Mouse (Mus musculus): ENCODE measurements at regions not wholly inside any gene's neighbourhood (a gene's known extent, or its start where the extent isn't known, plus 50 kb on each side); places are given as distances from the start of the nearest gene placed in this dataset.
"Not testable (repeated sequence)": the region's sequence is repeated elsewhere in the genome, so short reads cannot be mapped to it uniquely, and the experiment has no call there.

DNA sequence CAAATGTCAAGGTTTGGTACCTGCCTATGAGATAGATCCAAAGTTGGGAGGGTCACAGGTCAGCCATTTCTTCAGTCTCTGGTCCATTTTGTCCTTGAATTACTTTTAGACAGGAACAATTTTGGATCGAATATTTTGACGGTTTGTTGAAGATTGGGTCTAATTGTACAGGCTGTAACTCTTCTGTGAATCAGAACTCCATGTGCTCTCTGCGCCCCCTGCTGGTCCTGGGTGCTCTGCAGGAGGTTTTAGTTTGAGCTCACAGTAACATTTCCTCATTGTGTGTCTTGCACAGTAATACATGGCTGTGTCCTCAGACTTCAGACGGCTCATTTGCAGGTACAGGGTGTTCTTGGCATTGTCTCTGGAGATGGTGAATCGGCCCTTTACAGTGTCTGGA is 158.1 kb downstream of the Adam6a start:
- H3K4me2 ChIP-seq (ENCODE audit: low read depth, low read length); H3K36me3 ChIP-seq (replicated peaks; ENCODE audit: control insufficient read depth, insufficient read depth, low read length); H3K9me3 ChIP-seq (replicated peaks; ENCODE audit: control insufficient read depth, low read length); H3K27ac ChIP-seq (ENCODE audit: low read depth); H3K9ac ChIP-seq (replicated peaks; ENCODE audit: low read depth, low read length); ATAC-seq (ENCODE audit: insufficient read depth, low read depth); H3K4me1 ChIP-seq (ENCODE audit: control insufficient read depth, insufficient read depth); H3K27me3 ChIP-seq (ENCODE audit: control insufficient read depth, insufficient read depth, low read length); H3K4me3 ChIP-seq (ENCODE audit: low read depth, low read length); DNase-seq (ENCODE audit: low spot score): not testable (repeated sequence)
- WGBS: 46% methylated on average over 5 of the region's 5 CpGs

DNA sequence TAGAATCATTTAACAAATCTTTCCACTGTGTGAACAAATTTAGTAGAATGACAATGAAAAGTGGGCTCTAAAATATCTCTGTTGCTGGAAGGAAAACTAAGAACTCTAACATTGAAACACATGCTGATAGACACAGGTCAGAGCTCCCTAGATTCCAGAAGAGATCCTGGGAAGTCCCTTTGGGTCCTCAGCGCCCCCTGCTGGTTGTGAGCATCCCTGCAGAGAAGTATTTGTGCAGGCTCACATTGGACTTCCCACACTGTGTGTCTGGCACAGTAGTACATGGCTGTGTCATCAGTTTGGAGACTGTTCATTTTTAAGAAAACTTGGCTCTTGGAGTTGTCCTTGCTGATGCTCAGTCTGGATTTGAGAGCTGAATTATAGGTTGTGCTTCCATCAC is 172.7 kb downstream of the Adam6a start:
- H3K36me3 ChIP-seq (replicated peaks; ENCODE audit: control insufficient read depth, insufficient read depth, low read length); H3K9me3 ChIP-seq (replicated peaks; ENCODE audit: control insufficient read depth, low read length); H3K27me3 ChIP-seq (ENCODE audit: control insufficient read depth, insufficient read depth, low read length); H3K27ac ChIP-seq (ENCODE audit: low read depth); ATAC-seq (ENCODE audit: insufficient read depth, low read depth); H3K4me2 ChIP-seq (ENCODE audit: low read depth, low read length); H3K4me1 ChIP-seq (ENCODE audit: control insufficient read depth, insufficient read depth); H3K9ac ChIP-seq (replicated peaks; ENCODE audit: low read depth, low read length); DNase-seq (ENCODE audit: low spot score); H3K4me3 ChIP-seq (ENCODE audit: low read depth, low read length): not testable (repeated sequence)
- 0% methylated on average over 1 of the region's 1 CpGs for whole genome bisulfite sequencing

DNA sequence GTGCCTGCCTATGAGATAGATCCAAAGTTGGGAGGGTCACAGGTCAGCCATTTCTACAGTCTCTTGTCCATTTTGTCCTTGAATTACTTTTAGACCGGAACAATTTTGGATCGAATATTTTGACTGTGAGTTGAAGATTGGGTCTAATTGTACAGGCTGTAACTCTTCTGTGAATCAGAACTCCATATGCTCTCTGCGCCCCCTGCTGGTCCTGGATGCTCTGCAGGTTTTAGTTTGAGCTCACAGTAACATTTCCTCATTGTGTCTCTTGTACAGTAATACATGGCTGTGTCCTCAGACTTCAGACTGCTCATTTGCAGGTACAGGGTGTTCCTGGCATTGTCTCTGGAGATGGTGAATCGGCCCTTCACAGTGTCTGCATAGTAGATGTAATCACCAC is 192.1 kb downstream of the Adam6a start:
- ATAC-seq (ENCODE audit: insufficient read depth, low read depth) (no peak), DNase-seq (ENCODE audit: low spot score) (no peak)
- WGBS: 48% methylated on average over 4 of the region's 4 CpGs
- no peaks in the 10 kb centered on the region for H3K36me3 ChIP-seq (replicated peaks; ENCODE audit: control insufficient read depth, insufficient read depth, low read length)
- no peaks in the 10 kb centered on the region for H3K27me3 ChIP-seq (ENCODE audit: control insufficient read depth, insufficient read depth, low read length)
- TF ChIP-seq EP300 (IDR thresholded peaks at IDR 0.05; ENCODE audit: low read depth): no peak
- peak; percentile 22; the same call in 1 of the 2 replicates for TF ChIP-seq CTCF (IDR thresholded peaks at IDR 0.05; ENCODE audit: low read depth)
- H3K27ac ChIP-seq (ENCODE audit: low read depth): no peak overlapping the region
- H3K4me3 ChIP-seq (ENCODE audit: low read depth, low read length): no peak overlapping the region
- 0 out of 2 replicates have a peak, but pooled peaks cover 4% of the 10 kb centered on the region for H3K9me3 ChIP-seq (replicated peaks; ENCODE audit: control insufficient read depth, low read length)
- H3K4me2 ChIP-seq (ENCODE audit: low read depth, low read length): no peak overlapping the region
- H3K4me1 ChIP-seq (ENCODE audit: control insufficient read depth, insufficient read depth): no peaks in the 10 kb centered on the region
- no peak overlapping the region for H3K9ac ChIP-seq (replicated peaks; ENCODE audit: low read depth, low read length)

DNA sequence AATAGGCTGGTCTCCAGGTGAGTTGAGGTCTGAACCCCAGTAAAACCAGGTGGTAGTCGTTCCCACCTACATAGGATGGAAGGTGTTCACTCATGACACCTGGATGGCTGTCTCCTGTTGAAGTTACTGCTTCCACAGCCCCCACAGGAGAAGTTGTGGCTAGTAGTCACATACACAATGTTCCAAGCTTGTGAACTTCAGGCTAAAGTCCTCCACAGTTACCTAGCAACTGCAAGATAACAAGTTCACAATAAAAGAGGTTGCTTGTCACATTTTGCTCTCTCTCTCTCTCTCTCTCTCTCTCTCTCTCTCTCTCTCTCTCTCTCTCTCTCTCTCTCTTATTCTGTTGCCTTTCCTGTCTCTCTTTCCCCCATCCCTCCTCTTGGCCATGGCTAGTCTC is 202.6 kb downstream of the Adam6a start:
- Histone ChIP-seq H3K4me2 (ENCODE audit: low read depth, low read length) (no peak overlapping the region), H3K36me3 (replicated peaks; ENCODE audit: control insufficient read depth, insufficient read depth, low read length) (no peaks in the 10 kb centered on the region), H3K27ac (ENCODE audit: low read depth) (no peak overlapping the region), H3K27me3 (ENCODE audit: control insufficient read depth, insufficient read depth, low read length) (no peaks in the 10 kb centered on the region), H3K9me3 (replicated peaks; ENCODE audit: control insufficient read depth, low read length) (0 out of 2 replicates have a peak, but pooled peaks cover 6% of the 10 kb centered on the region), H3K4me1 (ENCODE audit: control insufficient read depth, insufficient read depth) (no peaks in the 10 kb centered on the region), H3K4me3 (ENCODE audit: low read depth, low read length) (no peak overlapping the region), H3K9ac (replicated peaks; ENCODE audit: low read depth, low read length) (no peak overlapping the region)
- ATAC-seq (ENCODE audit: insufficient read depth, low read depth) (no peak), DNase-seq (ENCODE audit: low spot score) (no peak)
- TF ChIP-seq CTCF (IDR thresholded peaks at IDR 0.05; ENCODE audit: low read depth): no peak
- no peak for TF ChIP-seq EP300 (IDR thresholded peaks at IDR 0.05; ENCODE audit: low read depth)
- 37% methylated on average over 1 of the region's 1 CpGs for WGBS

DNA sequence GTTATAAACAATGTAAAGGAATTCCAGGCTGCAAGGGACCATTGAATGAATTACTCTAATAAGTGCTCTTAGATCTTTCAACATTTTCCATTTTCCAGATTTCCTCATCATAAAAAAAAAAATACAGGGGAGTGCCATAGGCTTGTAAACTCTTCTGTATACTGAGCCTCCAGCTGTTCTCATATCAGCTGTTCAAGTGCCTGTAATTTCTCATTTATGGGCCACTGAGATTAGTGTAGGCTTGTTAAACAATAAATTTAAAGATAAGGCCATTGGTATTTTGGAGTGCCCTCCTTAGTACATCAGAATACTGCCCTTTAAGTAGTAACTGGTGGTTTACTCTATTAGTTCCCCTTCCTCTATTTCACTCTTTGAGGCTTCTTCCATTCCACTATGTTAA is 204.3 kb downstream of the Adam6a start:
- no peak for ATAC-seq (ENCODE audit: insufficient read depth, low read depth)
- no peak overlapping the region for H3K9ac ChIP-seq (replicated peaks; ENCODE audit: low read depth, low read length)
- H3K27ac ChIP-seq (ENCODE audit: low read depth): no peak overlapping the region
- no peaks in the 10 kb centered on the region for H3K27me3 ChIP-seq (ENCODE audit: control insufficient read depth, insufficient read depth, low read length)
- H3K9me3 ChIP-seq (replicated peaks; ENCODE audit: control insufficient read depth, low read length): 0 out of 2 replicates have a peak, but pooled peaks cover 4% of the 10 kb centered on the region
- no peaks in the 10 kb centered on the region for H3K36me3 ChIP-seq (replicated peaks; ENCODE audit: control insufficient read depth, insufficient read depth, low read length)
- H3K4me3 ChIP-seq (ENCODE audit: low read depth, low read length): no peak overlapping the region
- DNase-seq (ENCODE audit: low spot score): no peak
- no peaks in the 10 kb centered on the region for H3K4me1 ChIP-seq (ENCODE audit: control insufficient read depth, insufficient read depth)
- TF ChIP-seq CTCF (IDR thresholded peaks at IDR 0.05; ENCODE audit: low read depth): no peak
- TF ChIP-seq EP300 (IDR thresholded peaks at IDR 0.05; ENCODE audit: low read depth): no peak
- no peak overlapping the region for H3K4me2 ChIP-seq (ENCODE audit: low read depth, low read length)

DNA sequence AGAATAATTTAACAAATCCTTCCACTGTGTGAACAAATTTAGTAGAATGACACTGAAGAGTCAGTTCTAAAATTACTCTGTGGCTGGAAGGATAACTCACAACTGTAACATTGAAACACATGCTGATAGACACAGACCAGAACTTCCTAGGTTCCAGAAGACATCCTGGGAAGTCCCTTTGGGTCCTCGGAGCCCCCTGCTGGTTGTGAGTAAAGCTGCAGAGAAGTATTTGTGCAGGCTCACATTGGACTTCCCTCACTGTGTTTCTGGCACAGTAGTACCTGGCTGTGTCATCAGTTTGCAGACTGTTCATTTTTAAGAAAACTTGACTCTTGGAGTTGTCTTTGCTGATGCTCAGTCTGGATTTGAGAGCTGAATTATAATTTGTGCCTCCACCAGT is 225.9 kb downstream of the Adam6a start:
- no peak for ATAC-seq (ENCODE audit: insufficient read depth, low read depth)

More for the DNA sequence above, 225.9 kb downstream of the Adam6a start:
- no peak overlapping the region for H3K27ac ChIP-seq (ENCODE audit: low read depth)
- H3K9me3 ChIP-seq (replicated peaks; ENCODE audit: control insufficient read depth, low read length): peaks cover 7% of the 10 kb centered on the region; the same call in 1 of the 2 replicates
- H3K36me3 ChIP-seq (replicated peaks; ENCODE audit: control insufficient read depth, insufficient read depth, low read length): no peaks in the 10 kb centered on the region
- 25% methylated on average over 1 of the region's 1 CpGs for WGBS
- H3K9ac ChIP-seq (replicated peaks; ENCODE audit: low read depth, low read length): no peak overlapping the region
- no peak overlapping the region for H3K4me3 ChIP-seq (ENCODE audit: low read depth, low read length)
- no peaks in the 10 kb centered on the region for H3K27me3 ChIP-seq (ENCODE audit: control insufficient read depth, insufficient read depth, low read length)
- no peak for DNase-seq (ENCODE audit: low spot score)
- TF ChIP-seq EP300 (IDR thresholded peaks at IDR 0.05; ENCODE audit: low read depth) (no peak), CTCF (IDR thresholded peaks at IDR 0.05; ENCODE audit: low read depth) (no peak)
- no peak overlapping the region for H3K4me2 ChIP-seq (ENCODE audit: low read depth, low read length)
- no peaks in the 10 kb centered on the region for H3K4me1 ChIP-seq (ENCODE audit: control insufficient read depth, insufficient read depth)
